Mouse (Mus musculus) brain, embryonic 14.5 days (tissue): ENCODE results near the gene Arpc1b.

Experiments used
- CTCF ChIP-seq: fragments of 200-500 bp; IDR thresholded peaks from 2 replicates; pipeline ENCODE4 v1.5.1; 2012; ENCODE audit warnings: inconsistent platforms, mild to moderate bottlenecking, moderate library complexity, borderline replicate concordance; ENCODE audit not compliant: insufficient read depth, insufficient read length; ENCODE audit errors: extremely low read depth
- POLR2A ChIP-seq: fragments of 200-500 bp; IDR thresholded peaks from 2 replicates; pipeline ENCODE4 v1.6.1; 2012; ENCODE audit warnings: mild to moderate bottlenecking, inconsistent platforms, borderline replicate concordance; ENCODE audit not compliant: poor library complexity, insufficient read depth, insufficient read length, severe bottlenecking; ENCODE audit errors: extremely low read depth

- no peak; the same call in 1 of the 2 replicates for TF ChIP-seq POLR2A
- no peak for TF ChIP-seq CTCF
Measured at GRCm38 (mm10) chr5:145167306-145167661, 53.3 kb downstream of the Arpc1b start.
